Mouse (Mus musculus) megakaryocyte, embryonic 14.5 days (primary cell): ENCODE results near the gene Gdpd3. TPM values are rescaled to one million over a fixed set of nuclear protein-coding genes. Genes with fewer than 3 reads are reported as not detected.

Source experiments
- H3K27me3 ChIP-seq: replicated peaks from 2 replicates; pipeline ENCODE3; 2012; ENCODE audit warnings: inconsistent platforms
- H3K36me3 ChIP-seq: replicated peaks from 2 replicates; pipeline ENCODE3; 2012; ENCODE audit warnings: low read length, inconsistent platforms, mixed read lengths
- H3K4me1 ChIP-seq: 2 replicates; pipeline ENCODE4 v1.6.1; 2012; ENCODE audit warnings: inconsistent platforms
- H3K4me3 ChIP-seq: replicated peaks from 2 replicates; pipeline ENCODE3; 2012; ENCODE audit warnings: moderate library complexity, mild to moderate bottlenecking, inconsistent platforms
- H3K9me3 ChIP-seq: 2 replicates; pipeline ENCODE4 v1.6.1; 2012; ENCODE audit warnings: inconsistent platforms
- FLI1 ChIP-seq: IDR thresholded peaks from 2 replicates; pipeline ENCODE4 v1.6.1; 2012; ENCODE audit warnings: low read length, inconsistent platforms, mixed read lengths
- GATA1 ChIP-seq: IDR thresholded peaks from 3 replicates; pipeline ENCODE4 v1.6.1; 2012; ENCODE audit warnings: mixed read lengths, low read length, inconsistent platforms, borderline replicate concordance
- polyA plus RNA-seq: library from polyadenylated mRNA; stranded (reverse); fragments of >175 nt; gene quantifications from 2 replicates; pipeline ENCODE4 v1.2.3, GENCODE M21; 2012; ENCODE audit warnings: low replicate concordance; ENCODE audit not compliant: insufficient read depth

Gdpd3 gene
- polyA plus RNA-seq, 1 experiment = 3.4 TPM

DNA sequence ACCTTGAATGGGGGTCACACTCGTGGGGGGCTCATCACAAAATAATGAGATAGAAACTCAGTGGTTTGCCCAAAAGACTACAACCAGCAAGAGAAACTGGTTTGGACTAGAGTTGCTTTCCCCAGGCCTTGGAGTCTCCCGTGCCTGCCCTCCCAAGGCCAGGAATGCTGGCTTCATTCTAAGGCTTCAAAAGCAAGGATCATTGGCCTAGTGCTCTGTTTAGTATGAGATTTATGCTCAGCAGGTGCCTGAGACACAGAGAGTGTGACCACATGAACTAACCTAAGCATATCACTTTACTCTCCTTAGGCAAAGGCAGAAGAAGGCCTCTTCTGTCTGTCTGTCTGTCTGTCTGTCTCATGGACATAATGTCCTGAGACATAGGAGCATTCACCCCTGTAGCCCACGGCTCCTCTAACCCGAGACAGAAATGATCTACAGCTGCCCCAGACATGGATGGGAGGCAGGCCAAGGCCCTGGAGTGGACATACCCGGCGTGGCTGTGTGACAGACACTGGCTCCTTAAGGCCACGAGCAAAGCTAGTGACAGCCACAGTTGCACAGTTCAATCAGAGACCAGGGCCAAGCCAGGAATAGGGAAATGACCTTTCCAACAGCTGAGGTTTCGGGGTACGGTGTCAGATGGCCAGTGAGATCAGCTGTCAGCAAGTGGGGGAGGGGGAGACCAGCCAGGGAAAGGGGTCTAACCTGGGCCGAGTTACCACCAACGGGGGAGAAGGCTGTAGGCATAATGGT is 36.2 kb downstream of the Gdpd3 start:
- Histone ChIP-seq H3K27me3 (no peaks in the 10 kb centered on the region), H3K9me3 (no peaks in the 10 kb centered on the region), H3K4me1 (peaks cover 72% of the 10 kb centered on the region), H3K4me3 (peak overlapping the region; percentile 1), H3K36me3 (peaks cover 40% of the 10 kb centered on the region)
- TF ChIP-seq FLI1 (no peak), GATA1 (no peak)

DNA sequence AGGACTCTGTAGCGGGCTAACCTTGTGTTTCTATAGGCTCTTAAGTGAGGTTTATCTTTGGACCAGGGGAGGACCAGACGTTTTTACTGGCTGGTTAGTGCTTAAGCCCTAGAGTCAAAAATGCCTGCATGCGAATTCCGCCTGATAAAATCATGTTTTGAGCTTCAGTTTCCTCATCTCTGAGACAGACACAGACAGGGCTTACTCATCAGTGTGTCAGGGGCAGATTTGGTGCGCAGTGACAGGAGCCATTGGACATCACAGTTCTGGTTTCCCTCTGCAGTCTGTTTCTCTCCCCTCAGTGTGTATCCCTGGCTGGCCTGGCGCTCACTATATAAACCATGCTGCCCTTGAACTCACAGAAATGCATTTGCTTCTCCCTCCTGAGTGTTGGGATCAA is 37.0 kb downstream of the Gdpd3 start:
- peaks cover 76% of the 10 kb centered on the region for H3K4me1 ChIP-seq
- H3K36me3 ChIP-seq = peaks cover 34% of the 10 kb centered on the region
- H3K9me3 ChIP-seq = no peaks in the 10 kb centered on the region
- peak overlapping the region; percentile 72 for H3K4me3 ChIP-seq
- TF ChIP-seq GATA1 (no peak), FLI1 (no peak)
- no peaks in the 10 kb centered on the region for H3K27me3 ChIP-seq

DNA sequence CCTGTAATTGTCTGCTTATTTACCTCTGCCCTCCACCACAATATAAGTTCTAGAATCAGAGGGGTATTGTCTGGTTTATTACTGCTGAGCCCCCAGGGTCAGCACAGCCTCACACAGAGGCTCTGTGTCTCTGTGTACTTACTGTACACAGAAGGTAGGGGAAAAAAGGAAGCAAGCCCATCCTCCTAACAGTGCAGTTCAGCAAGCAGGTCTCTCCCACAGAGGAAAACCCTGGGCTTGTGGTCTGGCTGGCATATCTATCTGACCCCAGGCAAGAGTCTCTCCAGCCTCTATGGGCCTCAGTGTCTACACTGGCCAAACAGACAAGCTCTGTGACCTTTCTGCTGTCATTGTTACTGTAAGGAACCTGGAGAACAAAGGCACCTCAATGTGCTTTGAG is 37.6 kb downstream of the Gdpd3 start:
- TF ChIP-seq FLI1 = no peak
- no peak for TF ChIP-seq GATA1
- H3K4me1 ChIP-seq = peaks cover 82% of the 10 kb centered on the region
- peaks cover 32% of the 10 kb centered on the region for H3K36me3 ChIP-seq
- no peaks in the 10 kb centered on the region for H3K9me3 ChIP-seq
- peak overlapping the region; percentile 60 for H3K4me3 ChIP-seq
- no peaks in the 10 kb centered on the region for H3K27me3 ChIP-seq

DNA sequence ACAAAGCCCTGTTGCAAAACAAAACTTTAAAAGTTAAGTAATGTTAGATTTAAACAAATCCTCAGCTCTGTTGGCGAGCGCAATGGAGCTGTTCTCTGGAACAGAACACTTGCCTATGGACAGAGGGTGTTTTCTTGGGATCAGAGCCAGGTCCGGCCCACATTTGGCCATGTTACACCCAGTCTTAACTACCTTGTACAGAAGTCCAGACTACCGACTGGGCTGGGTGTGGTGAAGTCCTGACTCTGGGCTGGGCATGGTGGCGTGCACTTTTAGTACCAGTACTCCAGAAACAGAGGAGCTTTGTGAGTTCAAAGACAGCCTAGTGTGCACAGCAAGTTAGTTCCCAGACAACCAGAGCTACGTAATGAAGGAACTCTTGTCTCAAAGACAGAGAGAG is 40.8 kb downstream of the Gdpd3 start:
- no peak overlapping the region for H3K4me3 ChIP-seq
- H3K4me1 ChIP-seq = peaks cover 69% of the 10 kb centered on the region
- peaks cover 26% of the 10 kb centered on the region for H3K36me3 ChIP-seq
- TF ChIP-seq GATA1 (no peak), FLI1 (no peak)
- peaks cover 2% of the 10 kb centered on the region for H3K27me3 ChIP-seq
- H3K9me3 ChIP-seq = peaks cover 5% of the 10 kb centered on the region

DNA sequence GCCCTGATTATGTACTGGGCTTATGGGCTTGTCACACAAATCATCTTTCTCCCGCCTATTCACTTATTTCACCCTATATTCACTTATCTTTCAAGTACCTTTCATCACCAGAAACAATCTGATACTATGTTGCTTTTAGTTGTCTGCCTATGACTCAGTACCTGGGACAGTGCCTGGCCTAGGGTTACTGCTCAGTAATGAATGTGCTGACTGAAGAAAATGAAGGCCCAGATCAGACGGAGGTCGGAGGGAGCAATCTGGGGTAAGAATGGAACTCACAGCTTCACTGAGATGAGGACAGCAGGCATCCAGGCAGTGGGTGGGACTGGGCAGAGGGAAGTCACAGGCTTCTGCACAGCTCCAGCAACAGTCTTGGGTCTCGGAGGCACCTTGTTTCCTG is 41.3 kb downstream of the Gdpd3 start:
- Histone ChIP-seq H3K9me3 (peaks cover 7% of the 10 kb centered on the region), H3K4me1 (peaks cover 65% of the 10 kb centered on the region), H3K4me3 (no peak overlapping the region), H3K27me3 (peaks cover 6% of the 10 kb centered on the region), H3K36me3 (peaks cover 22% of the 10 kb centered on the region)
- TF ChIP-seq GATA1 = no peak
- no peak for TF ChIP-seq FLI1

DNA sequence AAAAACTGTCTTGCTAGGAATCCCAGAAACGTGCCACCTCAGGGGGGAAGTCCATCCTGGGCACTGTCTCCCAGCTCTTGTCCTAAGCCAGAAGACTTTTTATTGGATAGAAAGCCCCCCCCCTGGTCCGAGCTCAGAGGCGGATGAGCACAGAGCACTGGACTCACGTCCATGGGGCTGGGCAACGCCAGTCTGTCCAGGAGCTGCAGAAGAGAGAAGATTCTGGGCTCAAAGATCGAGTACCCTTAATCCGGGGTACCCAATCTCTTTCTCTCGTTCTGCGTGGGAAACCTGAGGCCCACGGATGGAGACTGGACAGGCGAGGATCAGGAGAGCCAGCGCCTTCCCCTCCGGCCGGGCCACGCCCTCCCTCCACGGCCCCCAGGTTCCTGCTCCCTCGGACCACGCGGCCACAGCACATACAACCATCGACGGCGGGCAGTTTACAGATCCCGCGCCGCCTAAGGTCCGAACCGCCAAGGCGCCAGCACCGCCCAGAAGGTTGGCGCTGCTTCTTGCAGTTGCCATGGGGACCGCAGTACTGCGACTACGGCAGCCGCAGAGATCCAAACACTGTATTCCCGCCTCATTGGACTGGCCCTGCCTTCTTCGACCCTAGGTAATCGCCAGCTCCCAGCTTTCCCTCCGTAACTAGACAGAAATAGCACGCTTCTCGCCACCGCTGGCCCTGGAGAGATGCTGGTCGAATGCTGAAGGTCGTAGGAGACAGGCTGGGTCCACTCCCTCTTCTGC is 42.7 kb downstream of the Gdpd3 start:
- Histone ChIP-seq H3K4me1 (peaks cover 57% of the 10 kb centered on the region), H3K9me3 (peaks cover 7% of the 10 kb centered on the region), H3K36me3 (peaks cover 20% of the 10 kb centered on the region), H3K4me3 (peak overlapping the region; percentile 94), H3K27me3 (peaks cover 18% of the 10 kb centered on the region)
- TF ChIP-seq FLI1 (no peak), GATA1 (no peak)

DNA sequence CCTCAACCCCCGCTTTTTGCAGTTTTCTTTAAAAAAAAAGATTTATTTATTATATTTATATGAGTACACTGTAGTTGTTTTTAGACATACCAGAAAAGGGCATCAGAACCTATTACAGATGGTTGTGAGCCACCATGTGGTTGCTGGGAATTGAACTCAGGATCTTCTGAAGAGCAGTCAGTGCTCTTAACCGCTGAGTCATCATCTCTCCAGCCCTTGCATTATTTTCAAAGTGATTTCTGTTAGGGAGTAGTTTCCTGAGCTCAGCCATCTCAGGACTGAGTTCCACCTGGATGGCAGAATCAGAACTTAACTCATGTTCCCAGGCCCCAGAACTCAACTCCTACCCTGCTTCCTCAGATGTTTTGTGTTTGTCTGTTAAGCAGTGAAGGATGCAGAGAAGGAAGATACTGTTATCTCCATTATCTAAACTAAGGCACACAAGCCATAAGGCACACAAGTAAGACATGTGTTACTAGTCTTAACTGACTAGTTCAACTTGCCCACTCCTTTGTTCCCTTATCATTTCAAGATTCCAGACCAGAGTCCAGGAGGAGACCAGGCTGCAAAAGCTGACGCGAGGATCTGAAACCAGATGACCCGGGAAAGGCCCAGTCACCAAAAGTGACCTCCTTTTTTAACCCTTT is 43.7 kb downstream of the Gdpd3 start:
- TF ChIP-seq FLI1 = no peak
- TF ChIP-seq GATA1 = no peak
- peaks cover 23% of the 10 kb centered on the region for H3K27me3 ChIP-seq
- peaks cover 55% of the 10 kb centered on the region for H3K4me1 ChIP-seq
- peaks cover 16% of the 10 kb centered on the region for H3K36me3 ChIP-seq
- peaks cover 7% of the 10 kb centered on the region for H3K9me3 ChIP-seq
- peak overlapping the region; percentile 94 for H3K4me3 ChIP-seq

DNA sequence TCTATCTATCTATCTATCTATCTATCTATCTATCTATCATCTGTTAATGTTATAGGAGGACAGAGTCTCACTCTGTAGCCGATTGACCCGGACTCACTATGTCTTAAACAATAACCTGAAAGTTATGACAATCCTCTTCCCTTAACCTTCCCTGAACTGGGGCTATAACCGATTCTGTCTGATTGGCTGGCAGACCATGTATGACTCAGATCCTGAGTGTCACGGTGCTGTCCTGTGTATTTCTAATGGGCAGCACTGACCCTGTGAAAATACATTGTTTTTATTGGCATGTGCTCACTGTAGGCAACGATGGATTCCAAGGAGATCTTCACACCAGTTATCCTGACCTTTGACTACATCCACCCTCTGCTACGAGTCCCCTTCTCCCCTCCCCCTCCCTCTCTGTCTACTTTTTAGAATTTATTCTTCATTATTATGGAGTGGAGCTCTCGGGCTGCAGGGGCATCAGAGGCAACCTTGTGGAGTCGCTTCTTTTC is 49.6 kb downstream of the Gdpd3 start:
- no peaks in the 10 kb centered on the region for H3K36me3 ChIP-seq
- H3K9me3 ChIP-seq = peaks cover 12% of the 10 kb centered on the region
- no peak overlapping the region for H3K4me3 ChIP-seq
- TF ChIP-seq GATA1 (no peak), FLI1 (no peak)
- peaks cover 20% of the 10 kb centered on the region for H3K4me1 ChIP-seq
- peaks cover 42% of the 10 kb centered on the region for H3K27me3 ChIP-seq

DNA sequence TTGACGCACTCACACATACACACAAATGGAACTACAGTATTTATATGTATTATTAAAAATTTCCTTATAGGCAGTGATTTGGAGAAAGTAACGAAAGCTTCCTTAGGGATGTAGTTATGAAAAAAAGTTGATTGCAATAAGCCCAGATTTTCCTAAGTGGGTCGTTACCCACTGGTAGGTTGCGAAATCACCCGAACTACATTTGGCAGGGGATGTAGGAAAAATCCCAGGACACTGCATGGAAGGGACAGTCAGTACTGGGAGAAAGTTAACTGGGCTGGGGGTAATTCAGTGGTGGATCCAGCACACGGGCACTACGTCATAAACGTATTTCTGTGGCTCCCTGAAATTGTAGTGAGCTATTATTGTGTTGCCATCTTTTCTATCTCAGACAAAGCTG is 50.4 kb downstream of the Gdpd3 start:
- TF ChIP-seq GATA1 (no peak), FLI1 (no peak)
- Histone ChIP-seq H3K27me3 (peaks cover 42% of the 10 kb centered on the region), H3K36me3 (no peaks in the 10 kb centered on the region), H3K4me3 (no peak overlapping the region), H3K9me3 (peaks cover 12% of the 10 kb centered on the region), H3K4me1 (peaks cover 21% of the 10 kb centered on the region)

DNA sequence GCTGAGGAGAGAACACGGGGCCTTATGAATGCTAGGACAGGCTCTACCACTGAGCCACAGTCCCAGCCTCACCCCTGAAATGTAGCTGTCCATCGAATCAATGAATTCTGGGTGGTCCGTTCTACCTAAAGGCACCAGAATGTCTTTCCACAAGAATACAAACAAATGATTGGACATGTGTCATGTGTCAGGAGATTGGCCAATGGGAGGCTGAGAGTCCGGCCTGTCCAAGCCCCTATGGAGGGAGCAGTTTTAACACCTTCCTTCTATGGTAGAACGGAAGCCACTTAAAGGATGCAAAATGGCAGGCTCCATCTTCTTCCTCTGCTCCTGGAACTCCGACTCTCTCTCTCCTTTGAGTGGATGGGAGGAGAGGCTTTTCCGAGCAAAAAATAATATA is 51.5 kb downstream of the Gdpd3 start:
- H3K27me3 ChIP-seq = peaks cover 37% of the 10 kb centered on the region
- H3K36me3 ChIP-seq = no peaks in the 10 kb centered on the region
- H3K4me3 ChIP-seq = no peak overlapping the region
- peaks cover 5% of the 10 kb centered on the region; the same call in 1 of the 2 replicates for H3K9me3 ChIP-seq
- TF ChIP-seq FLI1 (no peak), GATA1 (no peak)
- peaks cover 32% of the 10 kb centered on the region for H3K4me1 ChIP-seq
